Mouse (Mus musculus): ENCODE data around the gene Gm28047.
"Not testable (repeated sequence)": the region's sequence is repeated elsewhere in the genome, so short reads cannot be mapped to it uniquely, and the experiment has no call there.

The Gm28047 gene

GRCm38 (mm10) chr15:102620765-102621164 is 4.1 kb downstream of the Gm28047 start:
- no peak for DNase-seq (ENCODE audit: low spot score)

DNA sequence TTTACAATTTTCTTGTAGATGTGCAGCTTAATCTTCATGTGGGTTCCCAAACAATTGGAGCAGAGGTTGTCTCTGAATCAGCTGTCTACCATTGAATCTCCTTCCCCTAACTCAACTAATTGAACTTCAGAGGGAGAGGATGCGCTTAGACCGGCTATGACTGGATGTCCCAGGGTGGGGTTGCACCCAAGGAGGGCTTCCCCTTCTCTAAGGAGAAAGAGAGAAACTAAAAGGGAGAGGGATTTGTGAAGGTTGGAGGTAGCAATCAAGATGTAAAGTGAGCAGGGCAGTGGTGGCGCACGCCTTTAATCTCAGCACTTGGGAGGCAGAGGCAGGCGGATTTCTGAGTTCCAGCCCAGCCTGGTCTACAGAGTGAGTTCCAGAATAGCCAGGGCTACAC is 5.4 kb downstream of the Gm28047 start:
- no peak for DNase-seq (ENCODE audit: low spot score)

DNA sequence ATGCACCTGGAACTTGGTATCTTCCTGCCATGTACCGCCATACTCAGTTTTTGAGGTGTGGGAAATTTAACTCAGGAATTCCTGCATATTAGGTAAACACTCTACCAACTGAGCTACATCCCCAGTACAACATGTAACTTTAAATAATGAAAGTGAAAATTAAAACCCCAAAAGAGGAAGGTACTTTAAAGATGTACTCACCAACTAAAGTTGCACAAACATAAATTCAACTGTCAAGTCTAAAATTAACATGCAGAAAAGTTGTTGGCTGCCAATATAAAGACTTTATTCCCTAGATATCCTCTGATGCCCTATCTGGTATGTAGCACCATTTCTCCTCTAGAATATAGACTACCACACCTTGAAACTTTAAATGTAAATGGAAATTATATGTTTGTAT is 7.2 kb downstream of the Gm28047 start:
- DNase-seq (ENCODE audit: low spot score), result no peak

DNA sequence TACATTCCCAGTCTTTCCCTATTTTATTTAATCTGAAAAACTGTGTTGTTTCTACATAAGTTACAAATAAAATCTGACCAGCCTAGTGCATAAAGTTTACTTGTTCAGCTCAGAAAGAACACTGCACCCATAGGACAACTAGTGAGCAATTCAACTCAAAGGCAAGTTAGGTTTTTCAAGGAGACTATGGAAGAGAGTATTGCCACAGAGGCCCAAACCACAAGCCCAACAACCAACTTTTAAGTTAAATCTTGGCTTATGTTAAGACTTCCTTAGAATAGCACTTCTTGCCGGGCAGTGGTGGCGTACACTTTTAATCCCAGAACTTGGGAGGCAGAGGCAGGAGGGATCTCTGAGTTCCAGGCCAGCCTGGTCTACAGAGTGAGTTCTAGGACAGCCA is 8.7 kb downstream of the Gm28047 start:
- no peak for DNase-seq (ENCODE audit: low spot score)

- DNase-seq (ENCODE audit: low spot score), result no peak
These were observed 10.6 kb downstream of the Gm28047 start for GRCm38 (mm10) chr15:102614224-102614623.

GRCm38 (mm10) chr15:102612966-102613365 is 11.9 kb downstream of the Gm28047 start:
- no peak for DNase-seq (ENCODE audit: low spot score)

DNA sequence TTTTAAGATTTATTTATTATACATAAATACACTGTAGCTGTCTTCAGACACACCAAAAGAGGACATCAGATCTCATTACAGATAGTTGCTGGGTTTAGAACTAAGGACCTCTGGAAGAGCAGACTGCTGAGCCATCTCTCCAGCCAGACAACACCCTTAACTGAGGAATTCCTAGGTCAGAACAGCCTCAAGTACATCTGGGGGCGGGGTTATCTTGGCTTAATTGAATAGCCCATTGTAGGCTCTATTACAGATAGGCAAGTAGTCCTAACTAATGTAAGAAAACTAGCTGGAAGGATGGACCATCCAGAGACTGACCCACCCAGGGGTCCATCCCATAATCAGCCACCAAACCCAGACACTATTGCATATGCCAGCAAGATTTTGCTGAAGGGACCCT is 16.3 kb downstream of the Gm28047 start:
- DNase-seq (ENCODE audit: low spot score), result not testable (repeated sequence)

DNA sequence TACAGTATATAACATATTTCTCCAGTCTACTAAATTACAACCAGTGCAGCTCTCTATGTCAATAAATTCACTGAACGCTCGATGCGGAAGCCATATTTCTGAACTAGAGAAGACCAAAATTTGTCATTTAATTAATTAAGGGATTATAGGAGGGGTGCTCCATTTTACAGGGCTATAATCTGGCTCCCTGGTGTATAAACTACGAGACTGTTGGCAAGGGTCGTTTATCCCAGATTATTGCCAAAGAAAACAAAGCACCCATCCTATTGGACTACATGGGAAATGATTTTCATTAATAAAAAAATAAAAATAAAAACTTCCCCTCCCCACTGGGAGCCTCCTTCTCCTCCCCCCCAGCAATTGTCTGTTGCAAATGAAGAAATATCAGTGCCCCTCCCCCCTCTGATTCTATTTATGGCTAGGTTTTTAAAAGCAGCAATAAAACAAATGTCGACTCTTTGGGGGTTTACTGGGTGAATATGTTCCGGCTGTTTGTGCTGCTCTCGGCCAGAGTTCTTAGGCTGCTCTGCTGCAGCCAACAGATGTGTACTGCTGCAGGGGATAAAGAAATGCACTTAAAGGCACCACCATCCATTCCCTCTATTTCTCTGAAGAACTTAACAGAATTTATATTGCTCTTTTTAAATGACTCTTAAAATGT is 30.7 kb downstream of the Gm28047 start:
- no peak for DNase-seq (ENCODE audit: low spot score)

- no peak for DNase-seq (ENCODE audit: low spot score)
These were observed 32.2 kb downstream of the Gm28047 start for GRCm38 (mm10) chr15:102592674-102593073.

DNA sequence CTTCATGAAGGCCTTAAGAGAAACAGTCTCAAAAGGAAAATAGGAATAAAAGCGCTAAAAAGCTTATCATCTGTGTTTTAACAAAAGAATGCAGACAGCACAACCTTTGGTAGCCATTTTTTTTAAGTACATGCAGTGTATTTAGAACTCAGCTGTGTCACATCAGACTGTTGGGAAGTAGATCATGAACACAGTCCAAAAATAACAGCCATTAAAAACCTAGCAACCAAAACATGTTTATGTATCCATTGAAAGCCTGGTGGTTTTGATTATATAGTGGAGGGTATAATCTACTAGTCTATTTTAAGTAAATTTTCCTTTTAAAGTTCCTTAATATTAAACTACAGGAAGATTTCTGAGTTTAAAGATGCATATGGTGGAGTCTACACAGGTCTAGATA is 34.3 kb downstream of the Gm28047 start:
- DNase-seq (ENCODE audit: low spot score), result no peak

DNA sequence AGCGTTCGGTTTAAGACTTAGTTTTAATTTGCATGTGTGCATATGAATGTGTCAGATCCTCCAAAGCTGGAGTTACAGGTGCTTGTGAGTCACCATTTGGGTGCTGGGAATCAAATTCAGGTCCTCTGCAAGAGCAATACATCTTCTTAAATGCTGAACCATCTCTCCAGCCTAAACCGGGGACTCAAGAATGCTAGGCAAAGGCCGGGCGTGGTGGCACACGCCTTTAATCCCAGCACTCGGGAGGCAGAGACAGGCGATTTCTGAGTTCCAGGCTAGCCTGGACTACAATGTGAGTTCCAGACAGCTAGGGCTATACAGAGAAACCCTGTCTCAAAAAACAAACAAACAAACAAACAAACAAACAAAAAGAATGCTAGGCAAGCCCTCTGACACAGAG is 35.0 kb downstream of the Gm28047 start:
- no peak for DNase-seq (ENCODE audit: low spot score)

- DNase-seq (ENCODE audit: low spot score), result no peak
These were observed 39.4 kb downstream of the Gm28047 start for GRCm38 (mm10) chr15:102585501-102585900.

GRCm38 (mm10) chr15:102583708-102584383 is 41.0 kb downstream of the Gm28047 start:
- DNase-seq (ENCODE audit: low spot score), result no peak

GRCm38 (mm10) chr15:102581205-102581604 is 43.7 kb downstream of the Gm28047 start:
- no peak for DNase-seq (ENCODE audit: low spot score)

GRCm38 (mm10) chr15:102578351-102578750 is 46.5 kb downstream of the Gm28047 start:
- DNase-seq (ENCODE audit: low spot score), result no peak

DNA sequence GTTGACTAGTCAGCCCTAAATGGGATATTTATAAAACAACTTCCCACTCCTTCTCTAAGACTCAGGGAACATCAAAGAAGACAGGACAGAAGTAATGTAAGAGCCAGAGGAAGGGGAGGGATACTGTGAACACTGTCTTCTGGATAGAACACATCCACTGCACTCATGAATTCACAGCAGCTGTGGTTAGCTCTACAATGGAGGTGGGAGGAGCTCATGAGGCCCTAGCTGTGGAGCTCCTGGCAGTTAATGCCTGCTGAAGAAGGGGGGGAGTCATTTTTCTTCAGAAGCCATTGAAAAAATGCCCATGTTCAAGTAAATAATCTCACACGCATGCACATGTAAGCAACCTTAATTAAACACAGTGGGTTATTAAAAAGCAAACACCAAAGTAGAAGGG is 47.9 kb downstream of the Gm28047 start:
- DNase-seq (ENCODE audit: low spot score), result no peak

DNA sequence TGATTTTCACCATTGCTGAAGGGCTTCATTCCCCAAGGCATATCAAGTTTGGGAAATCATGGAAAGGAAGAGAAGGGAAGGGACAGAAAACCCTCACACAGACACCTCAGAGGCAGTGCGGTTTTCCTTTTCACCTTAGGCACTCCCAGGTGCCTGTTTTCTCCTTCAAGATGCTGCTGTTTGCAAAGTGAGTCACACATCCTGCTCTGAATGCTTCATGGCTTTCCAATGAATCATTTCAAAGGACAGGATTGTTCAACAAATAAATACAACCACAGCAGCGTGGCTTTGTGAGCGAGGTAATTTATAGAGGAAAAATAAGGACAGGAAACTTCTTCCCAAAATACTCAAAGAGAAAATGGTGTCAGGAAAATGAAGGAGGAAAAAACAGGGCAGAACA is 52.8 kb downstream of the Gm28047 start:
- no peak for DNase-seq (ENCODE audit: low spot score)

DNA sequence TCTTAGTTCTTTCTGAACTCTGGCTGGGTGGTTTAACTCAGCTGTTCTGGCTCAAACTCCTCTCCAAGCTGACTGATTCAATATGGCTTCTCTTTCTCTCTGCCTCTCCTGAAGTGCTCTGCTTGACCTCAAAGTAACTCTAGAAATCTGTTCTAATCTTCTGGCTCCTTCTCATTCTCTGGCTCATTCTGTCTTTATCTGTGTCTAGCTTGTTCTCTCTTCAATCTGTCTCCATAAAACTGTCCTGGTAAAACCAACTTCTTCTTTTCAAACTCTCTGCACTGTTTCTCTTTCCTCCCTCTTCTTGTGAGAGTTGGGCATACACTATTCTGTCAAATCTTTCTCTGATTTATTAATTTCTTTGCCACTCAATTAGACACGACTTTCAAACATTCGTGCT is 57.0 kb downstream of the Gm28047 start:
- no peak for DNase-seq (ENCODE audit: low spot score)

- DNase-seq (ENCODE audit: low spot score), result no peak
These were observed 61.2 kb downstream of the Gm28047 start for GRCm38 (mm10) chr15:102563681-102564080.

- no peak for DNase-seq (ENCODE audit: low spot score)
These were observed 61.8 kb downstream of the Gm28047 start for GRCm38 (mm10) chr15:102563061-102563460.

- DNase-seq (ENCODE audit: low spot score), result no peak
These were observed 62.4 kb downstream of the Gm28047 start for GRCm38 (mm10) chr15:102562491-102562890.

DNA sequence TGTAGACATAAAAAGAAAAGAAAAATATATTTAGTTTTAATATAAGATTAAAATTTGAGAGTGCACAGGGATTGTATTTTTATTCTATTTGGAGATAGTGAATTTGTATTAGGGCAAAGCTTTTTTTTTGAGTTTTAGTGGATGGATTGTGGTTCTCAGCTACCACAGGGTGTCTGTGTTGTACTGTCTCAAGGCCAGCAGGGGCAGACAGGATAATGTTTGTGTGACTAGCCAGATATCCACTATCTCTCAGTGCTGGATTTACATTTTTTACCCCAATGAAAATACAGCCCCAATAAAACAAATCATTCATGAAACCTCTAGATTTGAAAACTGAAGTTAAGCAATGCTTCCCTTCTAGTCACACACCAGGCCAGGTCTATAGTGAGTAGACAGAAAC is 67.3 kb downstream of the Gm28047 start:
- no peak for DNase-seq (ENCODE audit: low spot score)

DNA sequence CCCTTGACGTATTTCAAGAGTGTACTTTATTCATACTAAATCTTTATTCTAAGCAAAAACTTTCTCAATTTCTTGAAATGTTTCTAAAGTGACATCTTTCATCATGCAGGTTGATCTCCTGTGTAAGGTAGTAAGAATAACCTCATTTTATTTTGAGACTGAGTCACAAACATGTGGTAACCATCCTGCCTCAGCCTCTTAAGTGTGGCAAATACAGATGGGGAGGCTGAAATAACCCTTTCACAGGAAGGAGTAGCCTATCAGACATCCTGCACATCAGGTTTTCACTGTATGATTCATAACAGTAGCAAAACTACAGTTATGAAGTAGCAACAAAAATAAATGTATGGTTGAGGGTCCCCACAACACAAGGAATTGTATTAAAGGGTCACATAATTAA is 69.3 kb downstream of the Gm28047 start:
- no peak for DNase-seq (ENCODE audit: low spot score)

GRCm38 (mm10) chr15:102552599-102552998 is 72.3 kb downstream of the Gm28047 start:
- DNase-seq (ENCODE audit: low spot score), result no peak

Data from urinary bladder, postnatal 25 days (tissue).